Mouse (Mus musculus): ENCODE measurements around the gene Wasf2.
A peak's percentile ranks its signal among the peaks of the same experiment; 100 is the strongest.

Gene Wasf2

GRCm38 (mm10) chr4:133176761-133177403 is 46.6 kb downstream of the Wasf2 start:
- no peak for DNase-seq

GRCm38 (mm10) chr4:133178305-133178704 is 48.0 kb downstream of the Wasf2 start:
- DNase-seq: peak; percentile 58

- no peak for DNase-seq
These were observed 49.0 kb downstream of the Wasf2 start for GRCm38 (mm10) chr4:133179258-133179657.

GRCm38 (mm10) chr4:133182439-133183033 is 52.2 kb downstream of the Wasf2 start:
- DNase-seq: no peak

- no peak for DNase-seq
These were observed 54.0 kb downstream of the Wasf2 start for GRCm38 (mm10) chr4:133184031-133184897.

GRCm38 (mm10) chr4:133184898-133185665 is 54.8 kb downstream of the Wasf2 start:
- DNase-seq: peak; percentile 75

GRCm38 (mm10) chr4:133185893-133186292 is 55.6 kb downstream of the Wasf2 start:
- no peak for DNase-seq

- no peak for DNase-seq
These were observed 56.6 kb downstream of the Wasf2 start for GRCm38 (mm10) chr4:133186856-133187255.

GRCm38 (mm10) chr4:133189396-133189795 is 59.1 kb downstream of the Wasf2 start:
- no peak for DNase-seq

GRCm38 (mm10) chr4:133194482-133194881 is 64.2 kb downstream of the Wasf2 start:
- DNase-seq: no peak

- DNase-seq: no peak
These were observed 64.7 kb downstream of the Wasf2 start for GRCm38 (mm10) chr4:133195014-133195413.

GRCm38 (mm10) chr4:133196136-133196535 is 65.8 kb downstream of the Wasf2 start:
- no peak for DNase-seq

GRCm38 (mm10) chr4:133196852-133197251 is 66.5 kb downstream of the Wasf2 start:
- no peak for DNase-seq

GRCm38 (mm10) chr4:133197355-133197754 is 67.0 kb downstream of the Wasf2 start:
- DNase-seq: no peak

GRCm38 (mm10) chr4:133197801-133198286 is 67.5 kb downstream of the Wasf2 start:
- DNase-seq: no peak

- no peak for DNase-seq
These were observed 68.3 kb downstream of the Wasf2 start for GRCm38 (mm10) chr4:133198337-133199180.

- DNase-seq: no peak
These were observed 69.4 kb downstream of the Wasf2 start for GRCm38 (mm10) chr4:133199743-133200142.

- DNase-seq: no peak
These were observed 70.0 kb downstream of the Wasf2 start for GRCm38 (mm10) chr4:133200343-133200742.

- DNase-seq: peak; percentile 87
These were observed 70.9 kb downstream of the Wasf2 start for GRCm38 (mm10) chr4:133201006-133201771.

GRCm38 (mm10) chr4:133202254-133202653 is 71.9 kb downstream of the Wasf2 start:
- DNase-seq: no peak

GRCm38 (mm10) chr4:133203591-133203990 is 73.3 kb downstream of the Wasf2 start:
- no peak for DNase-seq
